Comparison of ENCODE assay signal across 9 mouse cellular contexts in the genomic region with DNA sequence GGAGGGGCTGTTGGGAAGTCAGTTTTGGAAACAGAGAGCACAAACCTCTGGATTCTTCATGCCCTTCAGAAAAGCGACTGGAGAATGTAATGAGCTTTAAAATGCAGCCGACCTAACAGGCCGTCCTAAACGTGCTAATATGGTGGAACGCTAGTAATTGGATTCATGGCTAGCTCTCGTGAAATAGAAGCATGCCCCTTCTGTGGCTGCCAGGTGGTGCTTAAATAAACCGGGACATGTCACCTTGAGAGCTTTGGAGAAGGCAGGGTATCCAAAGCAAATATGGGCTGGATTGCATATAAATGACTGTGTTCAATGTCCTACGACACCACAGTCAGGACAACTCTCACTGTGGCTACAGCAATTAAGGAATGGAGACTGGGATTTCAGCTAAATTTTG.
"Had no signal": no experiment of that assay in that cellular context is flagged by ENCODE, and none has a peak within 500 bp of the region (broad histone marks: within the 10 kb centered on the region; RNA-seq: fewer than 3 reads in every experiment).

No protein-coding gene starts in this region.

- H3K27me3 ChIP-seq: limb, embryonic 13.5 days had no signal

- H3K4me2 ChIP-seq: limb, embryonic 13.5 days had no signal

- DNase-seq: lung, adult 18-20 months; lung, postnatal 36 days; thymus, postnatal 4 days had no signal

- ATAC-seq: hindbrain, postnatal 0 days; midbrain, embryonic 16.5 days had no signal

- H3K4me1 ChIP-seq: limb, embryonic 13.5 days had no signal

- H3K4me3 ChIP-seq: layer of hippocampus, adult 2 months; limb, embryonic 13.5 days had no signal

- H3K9ac ChIP-seq: limb, embryonic 13.5 days; liver, embryonic 14.5 days had no signal

- H3K27ac ChIP-seq: hindbrain, postnatal 0 days; layer of hippocampus, adult 2 months; limb, embryonic 13.5 days; liver, embryonic 14.5 days; stomach, postnatal 0 days had no signal

- H3K36me3 ChIP-seq: limb, embryonic 13.5 days had no signal
